Mouse (Mus musculus): ENCODE measurements around the gene C330007P06Rik. TPM values are rescaled to one million over a fixed set of nuclear protein-coding genes. Genes with fewer than 3 reads are reported as not detected.
"Not testable (repeated sequence)": the region's sequence is repeated elsewhere in the genome, so short reads cannot be mapped to it uniquely, and the experiment has no call there.

C330007P06Rik gene
- 12.6 and 13.6 TPM in 2 replicates for polyA plus RNA-seq (2015; fragmentation: Nextera tagmentation; extraction: Ambion mirVana)

GRCm38 (mm10) chrX:36873765-36874164 is at the start of gene C330007P06Rik, which contains the start of gene Ube2a:
Gene C330007P06Rik (minus strand): TSS chrX:36874111.
Gene Ube2a (plus strand): TSS chrX:36873900.
- no peaks in the 10 kb centered on the region for H3K27me3 ChIP-seq
- H3K4me3 ChIP-seq (replicated peaks), result peak within 1 kb of the TSS; percentile 80
- peak within 1 kb of the TSS; percentile 66 for H3K27ac ChIP-seq (replicated peaks)
- H3K4me1 ChIP-seq (replicated peaks), result peaks cover 10% of the 10 kb centered on the region; the same call in 1 of the 2 replicates
- H3K9me3 ChIP-seq (replicated peaks), result no peaks in the 10 kb centered on the region
- H3K9ac ChIP-seq, result peak within 1 kb of the TSS; percentile 87
- H3K36me3 ChIP-seq (replicated peaks), result no peaks in the 10 kb centered on the region; the same call in 1 of the 2 replicates
- peak within 1 kb of the TSS; percentile 73 for H3K4me2 ChIP-seq
- peak; percentile 5; the same call in 1 of the 2 replicates for ATAC-seq (ENCODE audit: insufficient read depth)
- WGBS (ENCODE audit: insufficient replicate concordance), result 17% methylated on average over 8 of the region's 8 CpGs

GRCm38 (mm10) chrX:36921346-36921745 is 47.4 kb upstream of the C330007P06Rik start:
- H3K4me1 ChIP-seq (replicated peaks), result no peaks in the 10 kb centered on the region
- H3K27ac ChIP-seq (replicated peaks), result no peak overlapping the region
- H3K27me3 ChIP-seq, result no peaks in the 10 kb centered on the region
- WGBS (ENCODE audit: insufficient replicate concordance), result 66% methylated on average over 4 of the region's 4 CpGs
- H3K9ac ChIP-seq, result no peak overlapping the region
- no peak overlapping the region for H3K4me2 ChIP-seq
- no peaks in the 10 kb centered on the region for H3K36me3 ChIP-seq (replicated peaks)
- H3K9me3 ChIP-seq (replicated peaks), result no peaks in the 10 kb centered on the region
- H3K4me3 ChIP-seq (replicated peaks), result no peak overlapping the region
- ATAC-seq (ENCODE audit: insufficient read depth), result no peak

GRCm38 (mm10) chrX:36917749-36918148 is 43.8 kb upstream of the C330007P06Rik start:
- H3K9me3 ChIP-seq (replicated peaks), result no peaks in the 10 kb centered on the region
- H3K4me1 ChIP-seq (replicated peaks), result no peaks in the 10 kb centered on the region
- ATAC-seq (ENCODE audit: insufficient read depth), result no peak
- H3K36me3 ChIP-seq (replicated peaks), result no peaks in the 10 kb centered on the region
- H3K9ac ChIP-seq, result no peak overlapping the region
- WGBS (ENCODE audit: insufficient replicate concordance), result 58% methylated on average over 1 of the region's 1 CpGs
- no peak overlapping the region for H3K4me2 ChIP-seq
- no peak overlapping the region for H3K4me3 ChIP-seq (replicated peaks)
- H3K27me3 ChIP-seq, result no peaks in the 10 kb centered on the region
- H3K27ac ChIP-seq (replicated peaks), result no peak overlapping the region

- no peak overlapping the region for H3K4me3 ChIP-seq (replicated peaks)
- no peak for ATAC-seq (ENCODE audit: insufficient read depth)
- no peaks in the 10 kb centered on the region for H3K36me3 ChIP-seq (replicated peaks)
- no peaks in the 10 kb centered on the region for H3K27me3 ChIP-seq
- H3K9me3 ChIP-seq (replicated peaks), result no peaks in the 10 kb centered on the region
- H3K4me1 ChIP-seq (replicated peaks), result no peaks in the 10 kb centered on the region
- no peak overlapping the region for H3K9ac ChIP-seq
- no peak overlapping the region for H3K4me2 ChIP-seq
- no peak overlapping the region for H3K27ac ChIP-seq (replicated peaks)
- 37% methylated on average over 12 of the region's 12 CpGs for WGBS (ENCODE audit: insufficient replicate concordance)
These were observed 37.4 kb upstream of the C330007P06Rik start for GRCm38 (mm10) chrX:36911343-36911742.

GRCm38 (mm10) chrX:36906539-36906938 is 32.6 kb upstream of the C330007P06Rik start:
- H3K27ac ChIP-seq (replicated peaks), result no peak overlapping the region
- no peaks in the 10 kb centered on the region for H3K27me3 ChIP-seq
- H3K4me3 ChIP-seq (replicated peaks), result no peak overlapping the region
- H3K4me2 ChIP-seq, result no peak overlapping the region
- 35% methylated on average over 5 of the region's 5 CpGs for WGBS (ENCODE audit: insufficient replicate concordance)
- peaks cover 9% of the 10 kb centered on the region for H3K4me1 ChIP-seq (replicated peaks)
- no peaks in the 10 kb centered on the region for H3K36me3 ChIP-seq (replicated peaks)
- no peaks in the 10 kb centered on the region for H3K9me3 ChIP-seq (replicated peaks)
- no peak overlapping the region for H3K9ac ChIP-seq
- ATAC-seq (ENCODE audit: insufficient read depth), result no peak

- Histone ChIP-seq H3K4me2 (peak overlapping the region; percentile 82), H3K27me3 (no peaks in the 10 kb centered on the region), H3K4me1 (replicated peaks) (peaks cover 9% of the 10 kb centered on the region), H3K27ac (replicated peaks) (peak overlapping the region; percentile 45; the same call in 1 of the 2 replicates), H3K4me3 (replicated peaks) (peak overlapping the region; percentile 64), H3K9me3 (replicated peaks) (no peaks in the 10 kb centered on the region), H3K9ac (peak overlapping the region; percentile 60), H3K36me3 (replicated peaks) (no peaks in the 10 kb centered on the region)
- ATAC-seq (ENCODE audit: insufficient read depth), result peak; percentile 89
- 13% methylated on average over 30 of the region's 32 CpGs for WGBS (ENCODE audit: insufficient replicate concordance)
These were observed 29.3 kb upstream of the C330007P06Rik start for GRCm38 (mm10) chrX:36903115-36903768.

- 19% methylated on average over 44 of the region's 47 CpGs for WGBS (ENCODE audit: insufficient replicate concordance)
- Histone ChIP-seq H3K4me3 (replicated peaks) (peak within 1 kb of the TSS; percentile 64), H3K4me1 (replicated peaks) (peaks cover 9% of the 10 kb centered on the region), H3K9ac (peak within 1 kb of the TSS; percentile 60), H3K36me3 (replicated peaks) (no peaks in the 10 kb centered on the region), H3K27ac (replicated peaks) (peak within 1 kb of the TSS; percentile 45; the same call in 1 of the 2 replicates), H3K9me3 (replicated peaks) (no peaks in the 10 kb centered on the region), H3K4me2 (peak within 1 kb of the TSS; percentile 82), H3K27me3 (no peaks in the 10 kb centered on the region)
- ATAC-seq (ENCODE audit: insufficient read depth), result peak; percentile 61
These were observed 28.6 kb upstream of the C330007P06Rik start, which contains the start of gene Nkrf for GRCm38 (mm10) chrX:36902321-36903114. Gene Nkrf (minus strand): TSS chrX:36902899.

GRCm38 (mm10) chrX:36901655-36902054 is 27.7 kb upstream of the C330007P06Rik start:
- Histone ChIP-seq H3K36me3 (replicated peaks) (no peaks in the 10 kb centered on the region), H3K9ac (no peak overlapping the region), H3K27ac (replicated peaks) (no peak overlapping the region), H3K9me3 (replicated peaks) (no peaks in the 10 kb centered on the region), H3K4me3 (replicated peaks) (peak overlapping the region; percentile 64), H3K4me1 (replicated peaks) (peaks cover 9% of the 10 kb centered on the region), H3K27me3 (no peaks in the 10 kb centered on the region), H3K4me2 (peak overlapping the region; percentile 82)
- ATAC-seq (ENCODE audit: insufficient read depth), result no peak
- 35% methylated on average over 3 of the region's 3 CpGs for WGBS (ENCODE audit: insufficient replicate concordance)

- H3K4me2 ChIP-seq; H3K36me3 ChIP-seq (replicated peaks); H3K9me3 ChIP-seq (replicated peaks); H3K27me3 ChIP-seq; H3K4me3 ChIP-seq (replicated peaks); H3K4me1 ChIP-seq (replicated peaks); ATAC-seq (ENCODE audit: insufficient read depth); H3K9ac ChIP-seq; H3K27ac ChIP-seq (replicated peaks): not testable (repeated sequence)
- WGBS (ENCODE audit: insufficient replicate concordance), result 10% methylated on average over 1 of the region's 1 CpGs
These were observed 25.0 kb upstream of the C330007P06Rik start for GRCm38 (mm10) chrX:36898931-36899330.

- Histone ChIP-seq H3K27me3 (no peaks in the 10 kb centered on the region), H3K9ac (no peak overlapping the region), H3K4me1 (replicated peaks) (no peaks in the 10 kb centered on the region), H3K9me3 (replicated peaks) (no peaks in the 10 kb centered on the region), H3K4me2 (no peak overlapping the region), H3K4me3 (replicated peaks) (no peak overlapping the region), H3K36me3 (replicated peaks) (peaks cover 13% of the 10 kb centered on the region), H3K27ac (replicated peaks) (no peak overlapping the region)
- ATAC-seq (ENCODE audit: insufficient read depth), result no peak
- 81% methylated on average over 1 of the region's 1 CpGs for WGBS (ENCODE audit: insufficient replicate concordance)
These were observed 10.8 kb upstream of the C330007P06Rik start for GRCm38 (mm10) chrX:36884719-36885118.

- 5% methylated on average over 36 of the region's 36 CpGs for WGBS (ENCODE audit: insufficient replicate concordance)
These were observed 805 bp upstream of the C330007P06Rik start for GRCm38 (mm10) chrX:36874704-36875128.

More at GRCm38 (mm10) chrX:36874704-36875128, 805 bp upstream of the C330007P06Rik start:
- peak overlapping the region; percentile 87 for H3K9ac ChIP-seq
- H3K9me3 ChIP-seq (replicated peaks), result no peaks in the 10 kb centered on the region
- no peaks in the 10 kb centered on the region; the same call in 1 of the 2 replicates for H3K36me3 ChIP-seq (replicated peaks)
- peak overlapping the region; percentile 66 for H3K27ac ChIP-seq (replicated peaks)
- ATAC-seq (ENCODE audit: insufficient read depth), result peak; percentile 41
- peak overlapping the region; percentile 73 for H3K4me2 ChIP-seq
- peaks cover 10% of the 10 kb centered on the region; the same call in 1 of the 2 replicates for H3K4me1 ChIP-seq (replicated peaks)
- H3K27me3 ChIP-seq, result no peaks in the 10 kb centered on the region
- H3K4me3 ChIP-seq (replicated peaks), result peak overlapping the region; percentile 80
